Mouse (Mus musculus) olfactory bulb, adult 2 months (tissue): ENCODE results near the gene Zdhhc12.

Source experiments
- CTCF ChIP-seq: fragments of 200-500 bp; IDR thresholded peaks from 2 replicates; pipeline ENCODE4 v1.5.1; 2012; ENCODE audit warnings: low read depth, mild to moderate bottlenecking, low read length, moderate library complexity; ENCODE audit not compliant: insufficient read depth
- POLR2A ChIP-seq: fragments of 200-500 bp; IDR thresholded peaks from 2 replicates; pipeline ENCODE4 v1.6.1; 2012; ENCODE audit warnings: mild to moderate bottlenecking, low read depth, low read length, moderate library complexity; ENCODE audit not compliant: insufficient read depth

- TF ChIP-seq CTCF: no peak; the same call in 1 of the 2 replicates
- TF ChIP-seq POLR2A: no peak
Measured at GRCm38 (mm10) chr2:30078349-30078712, 15.1 kb downstream of the Zdhhc12 start.
